ENCODE assay signal across 8 mouse cellular contexts in genomic region chr5:64861471-64862199, GRCm38 (mm10). TPM values are rescaled to one million over a fixed set of nuclear protein-coding genes. Genes with fewer than 3 reads are reported as not detected.
A peak's percentile ranks its signal among the peaks of the same experiment; 100 is the strongest.
DNase-seq lines count a peak whose midpoint lies in the region; ATAC-seq lines count a peak whose summit lies in the region.

No protein-coding gene starts in this region.

- H3K4me3 ChIP-seq in limb, embryonic 12.5 days (replicated peaks): no peak overlapping the region
- no peak overlapping the region for H3K4me3 ChIP-seq in limb, embryonic 10.5 days
- H3K4me3 ChIP-seq in kidney, embryonic 15.5 days (replicated peaks): 0 out of 2 replicates have a peak overlapping the region, but pooled peaks have one; percentile 11

- 0 out of 2 replicates have a peak overlapping the region, but pooled peaks have one; percentile 23 for H3K9ac ChIP-seq in limb, embryonic 12.5 days (replicated peaks)
- H3K9ac ChIP-seq in kidney, embryonic 15.5 days: peak overlapping the region; percentile 26; the same call in 1 of the 2 replicates

- intact Hi-C loops in gastrocnemius, postnatal 36 days (cut with DNase I): loop anchor here (5.0 kb wide), 1 partner anchor 44 kb away; no protein-coding TSS in a partner anchor

- no peaks in the 10 kb centered on the region for H3K27me3 ChIP-seq in limb, embryonic 12.5 days
- H3K27me3 ChIP-seq in limb, embryonic 10.5 days (ENCODE audit: low read depth, poor library complexity, severe bottlenecking): no peaks in the 10 kb centered on the region
- no peaks in the 10 kb centered on the region for H3K27me3 ChIP-seq in kidney, embryonic 15.5 days

- H3K4me1 ChIP-seq in limb, embryonic 12.5 days (replicated peaks): peaks cover 23% of the 10 kb centered on the region
- H3K4me1 ChIP-seq in limb, embryonic 10.5 days: peaks cover 8% of the 10 kb centered on the region; the same call in 1 of the 2 replicates
- H3K4me1 ChIP-seq in kidney, embryonic 15.5 days: peaks cover 37% of the 10 kb centered on the region

- H3K4me2 ChIP-seq in limb, embryonic 12.5 days: no peak overlapping the region
- peak overlapping the region; percentile 48 for H3K4me2 ChIP-seq in kidney, embryonic 15.5 days

- ATAC-seq in limb, embryonic 12.5 days (ENCODE audit: insufficient number of reproducible peaks, insufficient read depth, low FRiP score, low TSS enrichment, low read depth): no peak
- peak; percentile 83 for ATAC-seq in kidney, embryonic 15.5 days (replicated peaks; ENCODE audit: low FRiP score)

- peak overlapping the region; percentile 66 for H3K27ac ChIP-seq in limb, embryonic 12.5 days
- no peak overlapping the region for H3K27ac ChIP-seq in limb, embryonic 10.5 days
- H3K27ac ChIP-seq in kidney, embryonic 15.5 days: peak overlapping the region; percentile 95

- WGBS in limb, embryonic 12.5 days: 71% methylated on average over 17 of the region's 17 CpGs
- 76% methylated on average over 17 of the region's 17 CpGs for WGBS in limb, embryonic 10.5 days
- WGBS in kidney, embryonic 15.5 days: 40% methylated on average over 17 of the region's 17 CpGs

- H3K9me3 ChIP-seq in limb, embryonic 12.5 days: no peaks in the 10 kb centered on the region
- no peaks in the 10 kb centered on the region for H3K9me3 ChIP-seq in limb, embryonic 10.5 days (replicated peaks)
- H3K9me3 ChIP-seq in kidney, embryonic 15.5 days (replicated peaks): no peaks in the 10 kb centered on the region

- no peak for DNase-seq in limb, embryonic 10.5 days (ENCODE audit: low spot score)
- DNase-seq in Muller cell, postnatal 12 days (ENCODE audit: inconsistent ontology term): peak; percentile 92
- peak; percentile 14 to 33 for DNase-seq in gastrocnemius, postnatal 36 days
- peak; percentile 81 for DNase-seq in lung, postnatal 25 days (ENCODE audit: low spot score)
- DNase-seq in cerebellum, adult 11 months: no peak
- no peak for DNase-seq in frontal cortex, postnatal 14 days (ENCODE audit: low spot score in 2 of 2)

- H3K36me3 ChIP-seq in limb, embryonic 12.5 days: no peaks in the 10 kb centered on the region
- no peaks in the 10 kb centered on the region for H3K36me3 ChIP-seq in limb, embryonic 10.5 days
- no peaks in the 10 kb centered on the region for H3K36me3 ChIP-seq in kidney, embryonic 15.5 days

RNA-seq across cellular contexts. Expression of gene Klf3, which starts 58.4 kb away (rescaled TPM):
- 37.2 and 37.8 TPM in 2 replicates for polyA plus RNA-seq in limb, embryonic 12.5 days (2016; fragmentation: Nextera tagmentation; extraction: Ambion mirVana)
- polyA plus RNA-seq in limb, embryonic 10.5 days (2016; fragmentation: Nextera tagmentation; extraction: Ambion mirVana): 40.8 and 42.7 TPM in 2 replicates
- total RNA-seq in gastrocnemius, postnatal 36 days (2021): 10 to 100 TPM; 16.4 to 18.0 TPM
- 62.2 and 63.6 TPM in 2 replicates for polyA plus RNA-seq in kidney, embryonic 15.5 days (2015; fragmentation: Nextera tagmentation; extraction: Ambion mirVana)

Comparison
In these comparisons a context has a peak if more than half of its experiments do, and no peak if none do; other contexts are left out.
1. DNase-seq: peak in Muller cell, postnatal 12 days (single experiment), gastrocnemius, postnatal 36 days (2 of 2) and lung, postnatal 25 days (single experiment); none in limb, embryonic 10.5 days (single experiment), cerebellum, adult 11 months (single experiment) and frontal cortex, postnatal 14 days (0 of 2).